Mouse (Mus musculus) mature B cell (primary cell): ENCODE results near the gene Tssc4.

Source experiments
- in situ Hi-C: fragments of 300-500 bp; cut with MboI; formaldehyde crosslinking; loops from 2 replicates; pipeline ENCODE4 v1.14.3; 2019

The Tssc4 gene

GRCm38 (mm10) chr7:143068316-143068881 lies 650 bp upstream of the Tssc4 start:
- in situ Hi-C loops: loop anchor here (5.0 kb wide), 1 partner anchor 61 kb away; the partner anchor contains the start of gene Tspan32

DNA sequence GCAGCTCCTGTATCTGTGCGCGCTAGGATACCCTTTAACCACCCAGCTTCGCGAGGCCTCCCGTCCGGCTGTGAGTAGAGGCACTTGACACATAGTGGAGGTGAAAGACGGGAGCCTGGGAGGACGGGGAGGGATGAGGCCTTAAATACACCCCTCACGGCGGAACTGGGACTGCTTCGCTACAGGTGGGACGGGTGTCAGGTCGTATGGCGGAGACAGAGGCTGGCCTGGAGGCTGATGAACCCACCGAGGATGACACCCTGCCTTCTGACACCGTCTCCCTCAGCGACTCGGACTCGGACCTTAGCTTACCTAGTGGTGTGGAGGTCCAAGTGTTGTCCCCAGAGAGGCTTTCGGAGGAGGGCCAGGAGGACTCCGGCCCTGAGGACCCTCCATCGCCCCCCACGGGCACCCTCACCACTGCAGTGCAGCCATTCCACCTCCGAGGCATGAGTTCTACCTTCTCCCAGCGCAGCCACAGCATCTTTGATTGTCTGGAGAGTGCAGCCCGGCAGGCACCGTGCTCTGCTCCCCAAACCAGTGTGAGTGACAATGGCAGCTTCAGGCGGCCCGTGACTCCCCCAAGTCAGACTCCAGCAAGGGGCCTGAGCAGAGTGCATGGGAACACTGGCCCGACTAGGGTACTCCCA lies 827 bp downstream of the Tssc4 start:
- in situ Hi-C loops: loop anchor here (5.0 kb wide), 1 partner anchor 63 kb away; the partner anchor contains the start of gene Tspan32

GRCm38 (mm10) chr7:143070506-143071070 lies 1.5 kb downstream of the Tssc4 start:
- in situ Hi-C loops: no loop called here

- in situ Hi-C loops: no loop called here
These were observed 3.6 kb downstream of the Tssc4 start for GRCm38 (mm10) chr7:143072605-143073004.

GRCm38 (mm10) chr7:143073086-143073485 lies 4.0 kb downstream of the Tssc4 start:
- in situ Hi-C loops: no loop called here

DNA sequence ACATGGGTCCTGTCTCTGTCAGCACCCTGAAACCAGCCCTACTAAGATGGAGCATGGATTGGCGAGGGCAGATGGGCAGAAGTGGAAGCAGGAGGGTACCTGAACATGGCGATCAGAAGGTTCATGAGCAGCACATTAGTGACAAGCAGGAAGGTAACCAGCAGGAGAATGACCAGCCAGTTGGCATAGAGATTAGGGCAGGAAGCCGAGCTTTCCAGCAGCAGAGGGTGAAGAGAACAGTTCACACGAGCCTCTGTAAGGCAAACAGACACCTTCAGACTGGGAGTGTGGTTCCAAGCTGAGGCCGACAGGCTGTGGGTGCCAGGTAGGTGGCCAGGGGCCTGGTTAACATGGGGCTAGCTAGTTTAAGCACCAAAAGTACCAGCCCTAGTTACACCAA lies 6.3 kb downstream of the Tssc4 start:
- in situ Hi-C loops: loop anchor here (25.0 kb wide), 1 partner anchor 163 kb away; no protein-coding TSS in a partner anchor

DNA sequence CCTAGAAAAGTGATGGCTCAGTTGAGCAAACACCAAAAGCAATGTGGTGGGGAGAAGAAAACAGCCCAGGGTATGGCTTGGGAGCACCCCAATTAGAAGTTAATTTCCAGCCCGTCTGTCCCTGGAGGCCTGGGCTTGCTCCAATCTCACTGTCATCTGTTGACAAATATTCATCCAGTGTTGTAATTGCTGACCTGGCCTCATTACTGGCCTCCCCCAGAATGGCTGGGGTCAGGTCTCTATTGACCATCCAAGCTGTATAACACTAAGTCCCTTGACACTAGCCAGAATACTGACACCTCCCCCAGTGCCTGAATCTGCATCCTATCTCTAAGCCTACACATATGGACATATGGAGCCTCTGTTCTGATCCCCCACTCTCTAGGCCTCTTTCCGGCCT lies 8.3 kb downstream of the Tssc4 start:
- in situ Hi-C loops: loop anchor here (25.0 kb wide), 1 partner anchor 165 kb away; no protein-coding TSS in a partner anchor

DNA sequence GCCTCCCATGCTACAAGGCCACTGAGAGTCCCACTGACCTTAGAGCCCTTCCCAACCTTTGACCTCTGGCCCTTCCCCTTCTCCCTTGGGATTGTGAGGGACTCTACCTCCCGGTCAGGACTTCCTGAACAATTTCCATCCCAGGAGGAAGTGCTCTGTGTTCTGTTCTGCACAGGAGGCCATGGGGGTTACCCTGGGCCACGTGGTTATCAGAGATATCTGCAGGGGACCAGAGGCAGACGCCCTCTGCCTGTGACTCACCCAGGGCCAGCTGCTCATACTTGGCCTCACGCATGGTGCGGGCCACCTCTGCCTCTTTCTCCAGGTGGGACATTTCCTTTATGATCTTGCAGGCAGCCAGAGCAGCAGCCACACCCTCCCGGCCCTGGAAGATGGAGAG lies 13.0 kb downstream of the Tssc4 start:
- in situ Hi-C loops: loop anchor here (25.0 kb wide), 1 partner anchor 170 kb away; no protein-coding TSS in a partner anchor

GRCm38 (mm10) chr7:143083708-143084107 lies 14.7 kb downstream of the Tssc4 start:
- in situ Hi-C loops: loop anchor here (25.0 kb wide), 1 partner anchor 171 kb away; no protein-coding TSS in a partner anchor

DNA sequence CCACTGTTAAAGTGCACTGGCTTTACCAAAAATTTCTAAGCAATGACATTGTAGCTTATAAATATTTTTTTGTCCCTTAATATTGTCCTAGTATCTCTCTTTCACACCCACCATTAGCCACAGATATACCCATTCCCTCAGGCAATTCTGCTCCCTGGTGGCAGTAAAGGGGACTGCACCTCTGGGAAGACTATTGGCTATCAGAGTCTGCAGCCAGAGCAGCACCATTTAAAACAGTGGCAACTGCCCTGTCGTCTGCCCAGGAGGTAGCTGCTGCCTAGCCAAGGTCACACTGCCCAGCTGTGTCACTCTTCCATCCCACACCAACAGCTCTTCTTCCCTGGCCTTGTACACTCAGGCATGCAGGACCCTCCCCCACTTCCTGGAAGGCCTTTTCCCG lies 17.3 kb downstream of the Tssc4 start:
- in situ Hi-C loops: loop anchor here (25.0 kb wide), 1 partner anchor 174 kb away; no protein-coding TSS in a partner anchor

- in situ Hi-C loops: loop anchor here (25.0 kb wide), 1 partner anchor 175 kb away; no protein-coding TSS in a partner anchor
These were observed 18.1 kb downstream of the Tssc4 start for GRCm38 (mm10) chr7:143087070-143087579.

GRCm38 (mm10) chr7:143093847-143094246 lies 24.8 kb downstream of the Tssc4 start:
- in situ Hi-C loops: loop anchor here (25.0 kb wide), 1 partner anchor 182 kb away; no protein-coding TSS in a partner anchor

GRCm38 (mm10) chr7:143094592-143095553 lies 25.8 kb downstream of the Tssc4 start, which contains the start of gene Trpm5:
Gene Trpm5, minus strand, starts transcription at chr7:143094642.
- in situ Hi-C loops: loop anchor here (25.0 kb wide), 1 partner anchor 183 kb away; no protein-coding TSS in a partner anchor

DNA sequence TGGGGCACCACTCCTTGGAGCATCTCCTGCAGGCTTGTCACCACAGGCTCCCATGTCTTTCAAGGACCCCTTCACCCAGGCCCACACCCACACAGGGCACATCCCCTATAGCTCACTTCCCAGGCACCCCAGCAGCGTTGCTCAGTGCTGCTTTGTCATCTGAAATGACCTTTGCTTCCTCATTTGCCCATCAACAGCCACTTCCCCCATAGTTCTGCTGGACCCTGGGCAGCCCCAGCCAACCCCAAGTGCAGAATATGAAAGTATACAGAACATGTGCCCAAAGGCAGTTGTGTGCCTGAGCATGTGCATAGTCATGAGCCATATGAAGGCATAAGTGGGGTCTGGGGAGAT lies 26.5 kb downstream of the Tssc4 start:
- in situ Hi-C loops: loop anchor here (25.0 kb wide), 1 partner anchor 183 kb away; no protein-coding TSS in a partner anchor

GRCm38 (mm10) chr7:143100759-143101158 lies 31.7 kb downstream of the Tssc4 start:
- in situ Hi-C loops: no loop called here

DNA sequence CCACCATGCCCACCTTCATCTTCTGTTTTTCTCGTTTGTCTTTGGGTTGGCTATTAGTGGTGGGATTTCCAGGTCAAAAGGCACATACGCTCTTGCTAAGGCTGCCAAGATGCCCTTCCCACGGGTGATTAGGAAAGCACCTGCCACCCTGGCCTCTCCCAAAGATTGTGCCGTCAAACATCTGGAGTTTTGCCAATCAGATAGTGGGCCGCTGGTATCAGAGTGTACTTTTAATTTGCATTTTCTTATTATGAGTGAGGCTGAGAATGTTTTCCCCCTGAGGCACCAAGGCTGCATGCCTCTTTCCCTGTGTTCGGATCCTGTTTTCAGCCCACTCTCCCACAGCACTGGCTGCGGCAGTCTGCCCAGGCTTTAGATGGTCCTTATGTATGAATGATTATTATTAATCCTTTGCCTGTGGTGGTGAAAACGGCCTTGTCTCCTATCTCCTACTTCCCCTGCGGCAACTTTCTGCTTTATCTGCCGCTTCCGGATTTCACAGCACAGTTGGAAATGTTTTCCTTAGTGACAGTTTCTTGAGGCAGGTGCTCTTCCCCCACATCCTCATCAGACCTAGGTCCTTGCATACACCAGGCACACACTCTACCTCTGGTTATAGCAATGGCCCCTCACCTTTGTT lies 36.3 kb downstream of the Tssc4 start:
- in situ Hi-C loops: no loop called here

DNA sequence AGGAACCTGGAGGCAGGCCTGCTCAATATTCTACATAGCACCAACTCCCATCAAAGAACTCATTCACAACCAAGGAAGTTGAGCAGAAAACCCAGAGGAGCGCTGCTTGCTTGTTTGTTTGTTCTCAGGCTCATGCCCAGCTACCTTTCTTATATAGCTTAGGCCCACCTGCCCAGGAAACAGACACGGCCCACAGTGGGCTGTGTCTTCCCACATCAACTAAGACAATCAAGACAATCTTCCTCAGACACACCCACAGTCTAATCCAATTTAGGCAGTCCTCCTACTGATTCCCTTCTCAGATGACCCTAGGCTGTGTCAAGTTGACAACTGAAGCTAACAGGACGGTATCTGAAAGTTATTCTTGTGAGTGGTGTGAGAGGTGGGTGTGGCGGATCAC lies 37.0 kb downstream of the Tssc4 start, which contains the start of gene Kcnq1:
Gene Kcnq1, plus strand, starts transcription at position 301 of the 400 bp plus-strand sequence.
- in situ Hi-C loops: no loop called here

- in situ Hi-C loops: no loop called here
These were observed 37.8 kb downstream of the Tssc4 start for GRCm38 (mm10) chr7:143106672-143107465.

DNA sequence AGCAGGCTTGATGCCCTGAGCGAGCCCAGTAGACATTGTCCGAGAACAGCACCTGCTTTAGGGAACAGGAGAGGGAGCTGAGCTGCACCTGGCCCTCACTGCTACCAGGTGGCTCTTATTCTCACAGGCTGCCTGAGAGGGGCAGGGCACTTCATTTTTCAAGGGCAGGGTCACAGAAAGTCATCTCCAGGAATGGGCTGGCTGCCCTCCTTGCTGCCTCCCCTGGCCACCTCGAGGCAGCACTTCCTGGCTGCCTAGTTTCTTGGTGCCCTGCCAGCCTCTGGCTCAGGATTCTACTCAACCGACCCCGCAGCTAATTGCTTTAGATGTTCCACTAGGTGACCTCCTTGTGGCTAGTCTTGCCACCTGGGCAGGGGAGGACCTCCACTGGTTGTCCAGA lies 39.2 kb downstream of the Tssc4 start:
- in situ Hi-C loops: no loop called here
